Mouse (Mus musculus) myocyte (in vitro differentiated cells): ENCODE data around the gene Map3k12.

ENCODE experiments used
- CEBPB ChIP-seq: IDR thresholded peaks from 2 replicates; pipeline ENCODE4 v1.6.1; 2011; ENCODE audit warnings: mild to moderate bottlenecking, moderate library complexity; ENCODE audit not compliant: poor library complexity, insufficient read depth, severe bottlenecking
- E2F4 ChIP-seq: IDR thresholded peaks from one replicate; pipeline ENCODE4 v1.6.1; 2011; ENCODE audit warnings: mild to moderate bottlenecking, control low read depth, moderate library complexity; ENCODE audit not compliant: insufficient read depth
- MAX ChIP-seq: IDR thresholded peaks from one replicate; pipeline ENCODE4 v1.6.1; 2011; ENCODE audit warnings: low read depth, mild to moderate bottlenecking, control low read depth
- MYOD1 ChIP-seq, 3 experiments: IDR thresholded peaks; one replicate each; pipeline ENCODE4 v1.6.1; 2011; ENCODE audit warnings: control low read depth in 2 of 3, low read depth in 2 of 3, mild to moderate bottlenecking in 2 of 3, moderate library complexity in 1 of 3; ENCODE audit not compliant: insufficient read length in 2 of 3, control insufficient read depth in 1 of 3
- POLR2A ChIP-seq: IDR thresholded peaks from one replicate; pipeline ENCODE4 v1.6.1; 2011; ENCODE audit warnings: low read depth, mild to moderate bottlenecking, control low read depth, moderate library complexity; ENCODE audit not compliant: insufficient read length
- POLR2AphosphoS2 ChIP-seq: IDR thresholded peaks from one replicate; pipeline ENCODE4 v1.6.1; 2011; ENCODE audit warnings: low read depth, control low read depth; ENCODE audit not compliant: insufficient read length
- TCF3 ChIP-seq: IDR thresholded peaks from one replicate; pipeline ENCODE4 v1.6.1; 2011; ENCODE audit warnings: low read depth, control low read depth; ENCODE audit not compliant: insufficient read length
- USF1 ChIP-seq: IDR thresholded peaks from one replicate; pipeline ENCODE4 v1.6.1; 2011; ENCODE audit warnings: low read depth, mild to moderate bottlenecking, control low read depth, moderate library complexity

GRCm38 (mm10) chr15:102471727-102472126 is 45.1 kb downstream of the Map3k12 start:
- TF ChIP-seq TCF3 (no peak), POLR2A (no peak), USF1 (no peak), POLR2AphosphoS2 (no peak), MAX (no peak), MYOD1 (IDR thresholded peaks at IDR 0.05; ENCODE audit: control insufficient read depth in 1 of 3, insufficient read length in 2 of 3, low read depth in 2 of 3) (no peak), E2F4 (no peak), CEBPB (no peak)
